Mouse (Mus musculus) intestine, postnatal 0 days (tissue): ENCODE results near the gene Dnajc5. TPM values are rescaled to one million over a fixed set of nuclear protein-coding genes. Genes with fewer than 3 reads are reported as not detected.

Experiments
- ATAC-seq: fragments of 200-750 bp; cut with Nextera tagmentation; 2 replicates; pipeline ENCODE4 v1.8.0; 2017; ENCODE audit warnings: mild to moderate bottlenecking, moderate TSS enrichment, moderate library complexity
- H3K27ac ChIP-seq: fragments of 300-500 bp; sonication (generic); 2 replicates; pipeline ENCODE4 v1.5.1; 2014; ENCODE audit warnings: mild to moderate bottlenecking, low read depth, low read length, moderate library complexity
- H3K27me3 ChIP-seq: fragments of 300-500 bp; sonication (generic); replicated peaks from 2 replicates; pipeline ENCODE4 v1.6.1; 2014; ENCODE audit warnings: low read length, mixed read lengths; ENCODE audit not compliant: control insufficient read depth, insufficient read depth
- H3K36me3 ChIP-seq: fragments of 300-500 bp; sonication (generic); 2 replicates; pipeline ENCODE4 v1.6.1; 2014; ENCODE audit warnings: mild to moderate bottlenecking, moderate library complexity; ENCODE audit not compliant: control insufficient read depth, insufficient read depth
- H3K4me1 ChIP-seq: fragments of 300-500 bp; sonication (generic); replicated peaks from 2 replicates; pipeline ENCODE4 v1.6.1; 2014; ENCODE audit warnings: antibody characterized with exemption, low read length, mixed read lengths; ENCODE audit not compliant: control insufficient read depth, insufficient read depth
- H3K4me2 ChIP-seq: fragments of 300-500 bp; sonication (generic); replicated peaks from 2 replicates; pipeline ENCODE4 v1.6.1; 2014; ENCODE audit warnings: low read depth, mild to moderate bottlenecking, moderate library complexity
- H3K4me3 ChIP-seq: fragments of 300-500 bp; sonication (generic); 2 replicates; pipeline ENCODE4 v1.5.1; 2014; ENCODE audit warnings: low read depth, low read length
- H3K9ac ChIP-seq: fragments of 300-500 bp; sonication (generic); 2 replicates; pipeline ENCODE4 v1.6.1; 2014; ENCODE audit warnings: mild to moderate bottlenecking, low read depth, low read length
- H3K9me3 ChIP-seq: fragments of 300-500 bp; sonication (generic); 2 replicates; pipeline ENCODE4 v1.6.1; 2016; ENCODE audit warnings: mixed run types; ENCODE audit not compliant: control insufficient read depth
- CTCF ChIP-seq: sonication (generic); IDR thresholded peaks from 2 replicates; pipeline ENCODE4 v1.5.1; 2016; ENCODE audit warnings: low read depth, mild to moderate bottlenecking, control low read depth, antibody characterized with exemption, moderate library complexity
- WGBS: fragments of 180-500 bp; shearing (Covaris S2); extraction: QIAGEN DNeasy Blood & Tissue Kit; methylation state at CpG from one replicate; pipeline ENCODE4 v1.1.7; 2014; 5-methylcytosine and 5-hydroxymethylcytosine counted together
- polyA plus RNA-seq: library from polyadenylated mRNA; unstranded; fragments of >200 nt; fragmentation: Nextera tagmentation; extraction: Ambion mirVana; gene quantifications from 2 replicates; pipeline ENCODE4 v1.2.1, GENCODE M21; 2015

Gene Dnajc5
- polyA plus RNA-seq, 1 experiment from 2014 or later: 62.9 TPM

GRCm38 (mm10) chr2:181498644-181499043 is 21.6 kb upstream of the Dnajc5 start:
- WGBS: 67% methylated on average over 4 of the region's 4 CpGs
- no peak for ATAC-seq

GRCm38 (mm10) chr2:181509191-181509590 is 11.1 kb upstream of the Dnajc5 start:
- Histone ChIP-seq H3K4me2 (no peak overlapping the region), H3K27me3 (no peaks in the 10 kb centered on the region), H3K4me1 (no peaks in the 10 kb centered on the region), H3K4me3 (no peak overlapping the region), H3K36me3 (peaks cover 84% of the 10 kb centered on the region), H3K27ac (no peak overlapping the region), H3K9me3 (no peaks in the 10 kb centered on the region), H3K9ac (no peak overlapping the region)
- WGBS: 87% methylated on average over 2 of the region's 2 CpGs
- no peak for TF ChIP-seq CTCF
- ATAC-seq: no peak

More at GRCm38 (mm10) chr2:181498644-181499043, 21.6 kb upstream of the Dnajc5 start:
- no peak overlapping the region for H3K27ac ChIP-seq
- no peak overlapping the region for H3K4me3 ChIP-seq
- H3K4me1 ChIP-seq: no peaks in the 10 kb centered on the region
- H3K9me3 ChIP-seq: no peaks in the 10 kb centered on the region
- peaks cover 37% of the 10 kb centered on the region for H3K36me3 ChIP-seq
- H3K9ac ChIP-seq: no peak overlapping the region
- no peak for TF ChIP-seq CTCF
- H3K27me3 ChIP-seq: no peaks in the 10 kb centered on the region
- no peak overlapping the region for H3K4me2 ChIP-seq

- H3K4me2 ChIP-seq: no peak overlapping the region
- peaks cover 82% of the 10 kb centered on the region for H3K36me3 ChIP-seq
- H3K27me3 ChIP-seq: no peaks in the 10 kb centered on the region
- no peak for TF ChIP-seq CTCF
- no peak overlapping the region for H3K9ac ChIP-seq
- no peaks in the 10 kb centered on the region for H3K4me1 ChIP-seq
- ATAC-seq: no peak
- no peak overlapping the region for H3K27ac ChIP-seq
- no peaks in the 10 kb centered on the region for H3K9me3 ChIP-seq
- 96% methylated on average over 8 of the region's 8 CpGs for WGBS
- H3K4me3 ChIP-seq: no peak overlapping the region
Observed at GRCm38 (mm10) chr2:181511231-181511630, 9.1 kb upstream of the Dnajc5 start.

GRCm38 (mm10) chr2:181519201-181519600 is 1.1 kb upstream of the Dnajc5 start:
- H3K4me1 ChIP-seq: peaks cover 9% of the 10 kb centered on the region; the same call in 1 of the 2 replicates
- 74% methylated on average over 3 of the region's 3 CpGs for WGBS
- H3K4me2 ChIP-seq: peak overlapping the region; percentile 69
- H3K36me3 ChIP-seq: peaks cover 29% of the 10 kb centered on the region
- no peaks in the 10 kb centered on the region for H3K9me3 ChIP-seq
- TF ChIP-seq CTCF: no peak
- H3K4me3 ChIP-seq: peak overlapping the region; percentile 65
- H3K9ac ChIP-seq: peak overlapping the region; percentile 83; the same call in 1 of the 2 replicates
- H3K27ac ChIP-seq: peak overlapping the region; percentile 93
- ATAC-seq: no peak
- no peaks in the 10 kb centered on the region for H3K27me3 ChIP-seq

- peaks cover 17% of the 10 kb centered on the region for H3K36me3 ChIP-seq
- peak overlapping the region; percentile 69 for H3K4me2 ChIP-seq
- peak overlapping the region; percentile 93 for H3K27ac ChIP-seq
- under 1% methylated on average over 17 of the region's 17 CpGs for WGBS
- TF ChIP-seq CTCF: no peak
- H3K4me3 ChIP-seq: peak overlapping the region; percentile 65
- H3K9me3 ChIP-seq: no peaks in the 10 kb centered on the region
- H3K9ac ChIP-seq: peak overlapping the region; percentile 83
- no peak for ATAC-seq
- no peaks in the 10 kb centered on the region for H3K27me3 ChIP-seq
- H3K4me1 ChIP-seq: peaks cover 9% of the 10 kb centered on the region; the same call in 1 of the 2 replicates
Observed at GRCm38 (mm10) chr2:181520936-181521227, 597 bp downstream of the Dnajc5 start.

- no peaks in the 10 kb centered on the region for H3K27me3 ChIP-seq
- ATAC-seq: no peak
- H3K27ac ChIP-seq: no peak overlapping the region
- H3K9me3 ChIP-seq: no peaks in the 10 kb centered on the region
- H3K4me3 ChIP-seq: peak overlapping the region; percentile 65
- peak overlapping the region; percentile 83 for H3K9ac ChIP-seq
- 26% methylated on average over 10 of the region's 10 CpGs for WGBS
- peaks cover 9% of the 10 kb centered on the region; the same call in 1 of the 2 replicates for H3K4me1 ChIP-seq
- H3K36me3 ChIP-seq: peaks cover 11% of the 10 kb centered on the region
- peak overlapping the region; percentile 69 for H3K4me2 ChIP-seq
- TF ChIP-seq CTCF: no peak
Observed at GRCm38 (mm10) chr2:181521491-181521890, 1.2 kb downstream of the Dnajc5 start.

GRCm38 (mm10) chr2:181522811-181523210 is 2.5 kb downstream of the Dnajc5 start:
- Histone ChIP-seq H3K27me3 (no peaks in the 10 kb centered on the region), H3K4me3 (no peak overlapping the region), H3K9ac (no peak overlapping the region), H3K4me1 (peaks cover 9% of the 10 kb centered on the region; the same call in 1 of the 2 replicates), H3K27ac (no peak overlapping the region), H3K36me3 (peaks cover 3% of the 10 kb centered on the region; the same call in 1 of the 2 replicates), H3K9me3 (no peaks in the 10 kb centered on the region), H3K4me2 (peak overlapping the region; percentile 69; the same call in 1 of the 2 replicates)
- 76% methylated on average over 5 of the region's 5 CpGs for WGBS
- peak; percentile 74 for TF ChIP-seq CTCF
- no peak for ATAC-seq
